Mouse (Mus musculus) adipose tissue, adult 10 weeks (tissue): Measurements from ENCODE around the gene Tdrd7. TPM values are rescaled to one million over a fixed set of nuclear protein-coding genes. Genes with fewer than 3 reads are reported as not detected.

Experiments used
- polyA plus RNA-seq: library from polyadenylated mRNA; stranded (reverse); fragments of 350-450 nt; fragmentation: Illumina TruSeq; extraction: RNeasy Lipid Tissue Mini Kit (QIAGEN cat#74804); gene quantifications from one replicate; pipeline ENCODE4 v1.2.3, GENCODE M21; 2014; ENCODE audit warnings: low read depth, low replicate concordance

Gene Tdrd7
- 35.6 TPM for polyA plus RNA-seq

GRCm38 (mm10) chr4:45964771-45965439 lies at the start of gene Tdrd7:
Tdrd7 (plus strand) TSS chr4:45965334.

DNA sequence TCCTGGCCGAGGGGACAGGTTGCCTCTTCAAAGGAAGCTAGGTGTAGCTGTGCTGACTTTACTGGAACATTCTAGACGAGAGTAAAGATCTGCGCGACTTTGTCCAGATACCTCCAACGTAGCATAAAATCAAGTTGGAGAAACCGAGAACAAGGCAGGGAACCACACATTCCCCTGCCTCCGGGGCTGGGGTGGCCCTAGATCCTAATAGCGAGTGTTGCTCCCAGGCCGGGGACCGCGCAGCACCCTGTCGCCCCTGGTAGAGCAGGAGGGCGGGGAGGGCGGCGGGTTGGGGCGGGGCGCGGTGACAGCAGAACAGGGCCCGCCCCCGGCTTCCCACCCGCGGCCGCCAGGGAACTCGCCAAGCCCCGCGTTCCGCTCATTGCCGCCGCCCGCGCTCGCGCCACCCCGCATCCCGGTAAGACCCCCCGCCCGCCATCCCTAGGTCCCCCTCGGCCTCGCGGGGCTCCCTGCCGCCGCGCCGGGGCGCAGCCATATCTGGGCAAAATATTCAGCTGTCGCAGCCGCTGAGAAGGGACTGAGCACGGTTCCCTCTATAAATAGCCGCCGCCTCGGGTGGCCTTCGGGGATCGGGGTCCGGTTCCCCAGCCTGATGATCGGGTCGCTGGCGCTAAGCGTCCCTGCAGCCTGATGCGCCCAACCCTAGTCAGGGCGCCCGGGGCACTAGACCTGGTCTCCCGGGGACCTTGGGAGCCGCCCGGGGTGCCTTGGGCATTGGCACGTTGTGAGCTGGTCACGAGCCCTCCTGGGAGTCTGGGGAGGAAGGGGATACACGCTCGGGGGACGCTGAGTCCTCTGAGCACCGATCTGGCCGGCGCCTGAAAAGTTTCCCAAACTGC lies 74.0 kb downstream of the Tdrd7 start, which contains the start of gene Tmod1:
TSS of gene Tmod1 (plus strand) at position 44 of the 860 bp plus-strand sequence.

Other genes with a start within 250 kb of the Tdrd7 start
- 1.2 TPM for gene Aldh1b1, start 166.3 kb upstream of the Tdrd7 start, polyA plus RNA-seq
- not detected for gene Igfbpl1, start 138.4 kb upstream of the Tdrd7 start, polyA plus RNA-seq
- gene Stra6l, start 116.7 kb upstream of the Tdrd7 start, polyA plus RNA-seq: 0.52 TPM
- 2.1 TPM for gene Ccdc180, start 75.0 kb upstream of the Tdrd7 start, polyA plus RNA-seq
- gene Tmod1, start 73.6 kb downstream of the Tdrd7 start, polyA plus RNA-seq: 20.3 TPM
- gene Ncbp1, start 173.3 kb downstream of the Tdrd7 start, polyA plus RNA-seq: 40.4 TPM
- gene Tstd2, start 173.4 kb downstream of the Tdrd7 start, polyA plus RNA-seq: 42.8 TPM
- gene Xpa, start 231.0 kb downstream of the Tdrd7 start, polyA plus RNA-seq: 21.4 TPM